27 mouse cellular contexts compared by ENCODE assay signal in the genomic region with DNA sequence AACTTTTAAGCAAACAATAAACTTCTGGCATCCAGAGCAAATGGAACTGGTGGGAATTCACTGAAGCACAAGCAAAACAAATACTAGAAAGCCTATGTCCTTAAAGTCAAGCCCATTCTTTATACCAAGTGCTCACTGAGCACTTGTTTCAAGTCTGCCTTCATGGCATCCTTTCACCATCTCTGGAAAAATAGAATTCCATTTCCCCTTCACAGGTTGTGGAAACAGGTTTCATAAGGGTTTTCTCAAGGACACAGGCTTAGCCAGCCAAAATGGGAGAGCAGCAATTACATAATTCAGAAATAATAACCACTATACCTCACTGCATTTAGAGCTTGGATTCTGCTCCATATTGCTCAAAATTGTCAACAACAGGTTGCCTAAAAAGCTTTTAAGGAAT.
"Had no signal": no experiment of that assay in that cellular context is flagged by ENCODE, and none has a peak within 500 bp of the region (broad histone marks: within the 10 kb centered on the region; RNA-seq: fewer than 3 reads in every experiment).

No protein-coding gene starts in this region.

- H3K4me1 ChIP-seq: heart, embryonic 13.5 days; heart, embryonic 15.5 days; kidney, embryonic 15.5 days; limb, embryonic 13.5 days had no signal

- H3K9ac ChIP-seq: forebrain, embryonic 15.5 days; forebrain, postnatal 0 days; heart, embryonic 13.5 days; heart, embryonic 15.5 days; hindbrain, embryonic 13.5 days; hindbrain, embryonic 15.5 days; kidney, embryonic 15.5 days; limb, embryonic 13.5 days; limb, embryonic 15.5 days had no signal

- H3K27me3 ChIP-seq: forebrain, embryonic 15.5 days; heart, embryonic 13.5 days; heart, embryonic 15.5 days; hindbrain, embryonic 13.5 days; hindbrain, embryonic 15.5 days; kidney, embryonic 15.5 days; limb, embryonic 13.5 days; limb, embryonic 15.5 days had no signal

- DNase-seq: forebrain, postnatal 0 days; gastrocnemius, postnatal 14 days; gastrocnemius, postnatal 36 days; heart, adult 11 months; heart, adult 2 months; heart, postnatal 14 days; heart, postnatal 36 days; kidney, adult 11 months; kidney, adult 2 months; kidney, adult 9 months; kidney, postnatal 14 days; kidney, postnatal 36 days; layer of hippocampus, adult 9-11 months; layer of hippocampus, postnatal 36 days; left cerebral cortex, postnatal 4 days had no signal

- H3K4me3 ChIP-seq: forebrain, embryonic 15.5 days; heart, adult 2 months; heart, embryonic 13.5 days; heart, embryonic 15.5 days; hindbrain, embryonic 13.5 days; hindbrain, embryonic 15.5 days; kidney, embryonic 15.5 days; limb, embryonic 13.5 days; limb, embryonic 15.5 days had no signal

- H3K27ac ChIP-seq: forebrain, embryonic 15.5 days; heart, adult 2 months; heart, embryonic 13.5 days; heart, embryonic 15.5 days; hindbrain, embryonic 13.5 days; hindbrain, embryonic 15.5 days; hindbrain, postnatal 0 days; kidney, embryonic 15.5 days; kidney, postnatal 0 days; limb, embryonic 13.5 days; limb, embryonic 15.5 days had no signal

- H3K9me3 ChIP-seq: forebrain, embryonic 15.5 days; heart, embryonic 13.5 days; heart, embryonic 15.5 days; hindbrain, embryonic 13.5 days; hindbrain, embryonic 15.5 days; kidney, embryonic 15.5 days; limb, embryonic 13.5 days; limb, embryonic 15.5 days had no signal

- ATAC-seq: forebrain, embryonic 15.5 days; forebrain, postnatal 0 days; hindbrain, postnatal 0 days; intestine, embryonic 16.5 days had no signal

- H3K36me3 ChIP-seq: forebrain, embryonic 15.5 days; heart, embryonic 13.5 days; heart, embryonic 15.5 days; hindbrain, embryonic 13.5 days; hindbrain, embryonic 15.5 days; kidney, embryonic 15.5 days; limb, embryonic 13.5 days; limb, embryonic 15.5 days had no signal

- H3K4me2 ChIP-seq: forebrain, embryonic 15.5 days; heart, embryonic 11.5 days; heart, embryonic 13.5 days; heart, embryonic 15.5 days; hindbrain, embryonic 13.5 days; hindbrain, embryonic 15.5 days; kidney, embryonic 15.5 days; limb, embryonic 13.5 days; limb, embryonic 15.5 days had no signal
